Mouse (Mus musculus) large intestine, adult 2 months (tissue): ENCODE results near the gene Gm17571. TPM values are rescaled to one million over a fixed set of nuclear protein-coding genes. Genes with fewer than 3 reads are reported as not detected.

ENCODE experiments used
- DNase-seq: peaks from one replicate; pipeline ENCODE4 v3.0.0-alpha.2; 2012; ENCODE audit warnings: low read depth, low spot score
- WGBS: fragments of 180-500 bp; shearing (Covaris S2); methylation state at CpG from one replicate; pipeline ENCODE4 v1.1.7; 2018; 5-methylcytosine and 5-hydroxymethylcytosine counted together
- polyA plus RNA-seq: library from polyadenylated mRNA; depleted of rRNA; stranded (reverse); fragments of >200 nt; gene quantifications from 2 replicates; pipeline ENCODE4 v1.2.3, GENCODE M21; 2012; rRNA removed

Gm17571 gene
- polyA plus RNA-seq: not detected in 2 replicates

GRCm38 (mm10) chr9:13446703-13447285, at the start of gene Gm17571:
Gm17571 (minus strand) TSS chr9:13446753.
- 35% methylated on average over 4 of the region's 4 CpGs for WGBS
- DNase-seq: no peak

- no peak for DNase-seq
These were observed 49.0 kb upstream of the Gm17571 start for GRCm38 (mm10) chr9:13495530-13495929.

- DNase-seq: no peak
- 86% methylated on average over 2 of the region's 2 CpGs for WGBS
These were observed 47.2 kb upstream of the Gm17571 start for GRCm38 (mm10) chr9:13493746-13494145.

GRCm38 (mm10) chr9:13492807-13493206, 46.3 kb upstream of the Gm17571 start:
- no peak for DNase-seq
- whole genome bisulfite sequencing: 59% methylated on average over 2 of the region's 2 CpGs

GRCm38 (mm10) chr9:13491854-13492620, 45.5 kb upstream of the Gm17571 start:
- no peak for DNase-seq
- 57% methylated on average over 9 of the region's 9 CpGs for WGBS

GRCm38 (mm10) chr9:13491107-13491506, 44.6 kb upstream of the Gm17571 start:
- no peak for DNase-seq
- WGBS: 48% methylated on average over 1 of the region's 1 CpGs

- DNase-seq: no peak
- 79% methylated on average over 1 of the region's 1 CpGs for WGBS
These were observed 39.4 kb upstream of the Gm17571 start for GRCm38 (mm10) chr9:13485914-13486313.

- WGBS: 48% methylated on average over 12 of the region's 12 CpGs
These were observed 38.0 kb upstream of the Gm17571 start for GRCm38 (mm10) chr9:13484267-13485240.

GRCm38 (mm10) chr9:13483199-13484068, 36.9 kb upstream of the Gm17571 start:
- DNase-seq: no peak
- 65% methylated on average over 5 of the region's 5 CpGs for WGBS

More at GRCm38 (mm10) chr9:13484267-13485240, 38.0 kb upstream of the Gm17571 start:
- DNase-seq: no peak

GRCm38 (mm10) chr9:13479275-13479674, 32.7 kb upstream of the Gm17571 start:
- no peak for DNase-seq
- WGBS: 63% methylated on average over 4 of the region's 4 CpGs

- no peak for DNase-seq
- 93% methylated on average over 5 of the region's 5 CpGs for WGBS
These were observed 28.4 kb upstream of the Gm17571 start for GRCm38 (mm10) chr9:13474951-13475350.

GRCm38 (mm10) chr9:13470013-13470412, 23.5 kb upstream of the Gm17571 start:
- no peak for DNase-seq
- 46% methylated on average over 7 of the region's 7 CpGs for WGBS

- no peak for DNase-seq
- WGBS: 82% methylated on average over 6 of the region's 6 CpGs
These were observed 22.2 kb upstream of the Gm17571 start for GRCm38 (mm10) chr9:13468778-13469177.

- DNase-seq: no peak
- 83% methylated on average over 7 of the region's 7 CpGs for WGBS
These were observed 21.2 kb upstream of the Gm17571 start for GRCm38 (mm10) chr9:13467745-13468144.

GRCm38 (mm10) chr9:13466816-13467215, 20.3 kb upstream of the Gm17571 start:
- 77% methylated on average over 10 of the region's 10 CpGs for WGBS

GRCm38 (mm10) chr9:13466351-13466750, 19.8 kb upstream of the Gm17571 start:
- WGBS: 75% methylated on average over 4 of the region's 4 CpGs
- no peak for DNase-seq

More at GRCm38 (mm10) chr9:13466816-13467215, 20.3 kb upstream of the Gm17571 start:
- no peak for DNase-seq

- WGBS: 60% methylated on average over 4 of the region's 4 CpGs
- DNase-seq: no peak
These were observed 18.9 kb upstream of the Gm17571 start for GRCm38 (mm10) chr9:13465358-13466020.

GRCm38 (mm10) chr9:13460926-13461325, 14.4 kb upstream of the Gm17571 start:
- 81% methylated on average over 1 of the region's 1 CpGs for WGBS
- DNase-seq: no peak

- DNase-seq: no peak
- WGBS: 86% methylated on average over 3 of the region's 3 CpGs
These were observed 13.5 kb upstream of the Gm17571 start for GRCm38 (mm10) chr9:13460012-13460411.
